Mouse (Mus musculus): ENCODE measurements around the gene Ccm2.

Ccm2 gene

GRCm38 (mm10) chr11:6586660-6587059, 40.0 kb downstream of the Ccm2 start:
- no peak for DNase-seq

- peak; percentile 87 for DNase-seq
Observed at GRCm38 (mm10) chr11:6587249-6587940, 40.7 kb downstream of the Ccm2 start.

- DNase-seq = no peak
Observed at GRCm38 (mm10) chr11:6588295-6588694, 41.6 kb downstream of the Ccm2 start.

GRCm38 (mm10) chr11:6589838-6590237, 43.2 kb downstream of the Ccm2 start:
- no peak for DNase-seq

- DNase-seq = no peak
Observed at GRCm38 (mm10) chr11:6590933-6591675, 44.4 kb downstream of the Ccm2 start.

GRCm38 (mm10) chr11:6593406-6593805, 46.7 kb downstream of the Ccm2 start:
- no peak for DNase-seq

- DNase-seq = peak; percentile 57
Observed at GRCm38 (mm10) chr11:6594845-6595244, 48.2 kb downstream of the Ccm2 start.

- DNase-seq = no peak
Observed at GRCm38 (mm10) chr11:6595339-6595738, 48.7 kb downstream of the Ccm2 start.

GRCm38 (mm10) chr11:6596205-6596604, 49.5 kb downstream of the Ccm2 start:
- DNase-seq = peak; percentile 51

GRCm38 (mm10) chr11:6596616-6597015, 49.9 kb downstream of the Ccm2 start:
- no peak for DNase-seq

- DNase-seq = no peak
Observed at GRCm38 (mm10) chr11:6597523-6597922, 50.8 kb downstream of the Ccm2 start.

- DNase-seq = no peak
Observed at GRCm38 (mm10) chr11:6598191-6598889, 51.7 kb downstream of the Ccm2 start.

GRCm38 (mm10) chr11:6599011-6599681, 52.5 kb downstream of the Ccm2 start:
- peak; percentile 53 for DNase-seq

- DNase-seq = peak; percentile 38
Observed at GRCm38 (mm10) chr11:6599831-6600230, 53.1 kb downstream of the Ccm2 start.

GRCm38 (mm10) chr11:6600284-6600944, 53.7 kb downstream of the Ccm2 start:
- DNase-seq = no peak

- DNase-seq = no peak
Observed at GRCm38 (mm10) chr11:6601649-6602480, 55.2 kb downstream of the Ccm2 start.

- DNase-seq = no peak
Observed at GRCm38 (mm10) chr11:6602662-6603061, 56.0 kb downstream of the Ccm2 start.

GRCm38 (mm10) chr11:6603224-6603623, 56.5 kb downstream of the Ccm2 start:
- DNase-seq = no peak

- peak; percentile 81 for DNase-seq
Observed at GRCm38 (mm10) chr11:6603887-6604603, 57.4 kb downstream of the Ccm2 start.

- DNase-seq = peak; percentile 64
Observed at GRCm38 (mm10) chr11:6604604-6604936, 57.9 kb downstream of the Ccm2 start.

GRCm38 (mm10) chr11:6605021-6605481, 58.4 kb downstream of the Ccm2 start:
- peak; percentile 77 for DNase-seq

Measured in cerebellum, adult 9-10 months (tissue).